Mouse (Mus musculus) gastrocnemius, postnatal 25 days (tissue): Measurements from ENCODE around the gene Ccl22. TPM values are rescaled to one million over a fixed set of nuclear protein-coding genes. Genes with fewer than 3 reads are reported as not detected.
A peak's percentile ranks its signal among the peaks of the same experiment; 100 is the strongest.

ENCODE experiments used
- DNase-seq: peaks from one replicate; pipeline ENCODE4 v3.0.0; 2022
- long read RNA-seq, 2 experiments: library from polyadenylated mRNA; stranded (forward); transcript quantifications; one replicate each; pipeline ENCODE4 v2.0.0; 2021
- total RNA-seq, 2 experiments: library from RNA; stranded (reverse); gene quantifications; 1 replicate in 1 of 2; 2 replicates in 1 of 2; pipeline ENCODE4 v1.2.3; 2021

Gene Ccl22
- not detected for total RNA-seq
- long read RNA-seq, experiment 1, result 0 reads
- long read RNA-seq, experiment 2, result 0 reads

DNA sequence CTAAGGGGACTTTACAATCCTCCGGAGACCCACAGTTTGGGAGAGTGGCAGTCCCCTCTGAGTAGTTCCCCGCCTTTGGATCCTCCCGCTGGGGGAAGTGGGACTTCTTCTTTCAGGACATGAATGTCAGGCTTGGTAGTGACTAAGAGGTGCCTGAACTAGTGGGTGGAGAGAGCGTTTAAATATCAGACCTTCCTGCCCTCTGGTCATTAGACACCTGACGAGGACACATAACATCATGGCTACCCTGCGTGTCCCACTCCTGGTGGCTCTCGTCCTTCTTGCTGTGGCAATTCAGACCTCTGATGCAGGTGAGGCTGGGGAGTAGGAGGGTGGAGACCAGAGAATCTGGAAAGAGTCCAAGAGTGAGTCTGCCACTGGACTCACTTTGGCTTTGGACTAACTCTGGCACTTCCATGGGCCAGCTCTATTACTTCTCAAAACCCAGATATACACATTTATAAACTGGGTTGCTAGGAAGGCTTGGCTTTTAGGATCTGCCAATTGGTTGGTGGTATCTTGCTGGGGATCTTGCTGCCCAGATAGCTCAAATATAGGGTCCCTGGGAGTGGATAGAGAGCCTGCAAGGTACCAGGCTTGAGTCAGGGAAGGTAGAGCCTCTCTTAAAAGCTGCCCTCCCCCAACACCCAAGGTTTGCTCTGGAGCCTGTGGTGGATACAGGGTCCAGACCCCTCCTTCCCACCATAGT is at the start of gene Ccl22:
TSS of gene Ccl22 (plus strand) at position 115 of the 709 bp plus-strand sequence.
- DNase-seq, result no peak

GRCm38 (mm10) chr8:94695994-94696384 is 49.4 kb upstream of the Ccl22 start, which contains the start of gene Pllp:
TSS of gene Pllp (minus strand) at chr8:94696278.
- no peak for DNase-seq

DNA sequence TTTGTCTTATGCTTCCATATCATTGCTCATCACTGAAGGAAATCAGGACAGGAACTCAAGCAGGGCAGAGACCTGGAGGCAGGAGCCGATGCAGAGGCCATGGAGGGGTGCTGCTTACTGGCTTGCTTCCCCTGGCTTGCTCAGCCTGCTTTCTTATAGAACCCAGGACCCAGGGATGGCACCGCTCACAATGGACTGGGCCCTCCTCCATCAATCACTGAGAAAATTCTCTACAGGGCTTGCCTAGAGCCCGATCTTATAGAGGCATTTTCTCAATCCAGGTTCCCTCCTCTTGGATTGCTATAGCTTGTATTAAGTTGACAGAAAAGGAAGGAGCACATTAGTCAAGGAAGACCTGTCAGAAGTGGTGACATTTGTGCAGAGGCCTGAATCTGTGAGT is 48.8 kb upstream of the Ccl22 start:
- DNase-seq, result no peak

DNA sequence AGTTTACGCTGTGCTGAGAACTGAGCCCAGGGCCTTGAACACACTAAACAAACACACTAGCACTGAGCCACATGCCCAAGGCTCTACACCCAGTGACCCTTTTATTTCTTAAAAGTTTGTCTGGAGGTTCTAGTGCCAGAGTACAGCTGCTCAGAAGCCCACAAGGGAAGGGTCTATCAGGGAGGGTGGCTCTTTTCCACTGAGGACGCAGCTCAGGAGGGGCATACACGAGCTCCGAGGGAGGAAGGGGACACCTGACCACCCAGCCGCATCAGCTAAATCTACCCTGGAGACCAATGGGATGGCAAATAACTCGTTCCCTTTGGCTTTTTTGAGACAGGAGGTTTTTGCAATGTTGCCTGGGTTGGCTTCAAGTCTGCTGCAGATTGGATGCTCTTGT is 47.4 kb upstream of the Ccl22 start:
- DNase-seq, result no peak

- no peak for DNase-seq
These were observed 46.0 kb upstream of the Ccl22 start for GRCm38 (mm10) chr8:94699366-94699765.

DNA sequence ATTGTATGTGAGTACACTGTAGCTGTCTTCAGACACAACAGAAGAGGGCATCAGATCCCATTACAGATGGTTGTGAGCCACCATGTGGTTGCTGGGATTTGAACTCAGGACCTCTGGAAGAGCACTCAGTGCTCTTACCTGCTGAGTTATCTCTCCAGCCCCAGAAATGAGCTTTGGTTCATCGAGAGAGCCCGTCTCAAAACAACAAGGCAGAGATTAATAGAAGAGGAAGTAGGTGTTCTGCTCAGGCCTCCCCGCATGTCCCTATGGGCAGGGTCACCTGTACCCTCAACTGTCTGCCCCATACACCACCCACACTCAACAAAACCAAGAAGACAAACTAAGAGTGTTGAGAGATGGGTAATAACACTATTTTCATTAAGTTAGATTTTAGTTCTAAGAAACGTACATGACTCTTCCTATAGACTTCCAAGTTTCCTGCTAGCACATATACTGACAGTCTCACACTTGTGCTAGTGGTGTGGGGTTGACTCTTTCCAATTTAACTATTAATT is 44.9 kb upstream of the Ccl22 start:
- DNase-seq, result no peak

DNA sequence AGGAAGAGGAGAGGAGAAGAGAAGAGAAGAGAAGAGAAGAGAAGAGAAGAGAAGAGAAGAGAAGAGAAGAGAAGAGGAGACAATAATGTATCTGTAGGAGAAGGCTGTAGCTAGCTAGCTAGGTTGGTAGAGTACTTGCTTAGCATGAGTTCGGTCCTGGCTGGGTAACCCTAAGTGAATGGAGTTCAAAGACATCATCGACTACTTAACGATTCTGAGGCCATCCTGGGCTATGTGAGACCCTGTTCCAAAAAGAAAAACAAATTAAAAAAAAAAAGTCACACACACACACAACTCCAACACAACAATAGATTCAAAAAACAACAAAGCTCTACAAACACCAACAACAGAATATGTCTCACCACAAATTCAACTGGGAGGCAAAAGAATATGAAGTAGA is 43.2 kb upstream of the Ccl22 start:
- DNase-seq, result no peak

DNA sequence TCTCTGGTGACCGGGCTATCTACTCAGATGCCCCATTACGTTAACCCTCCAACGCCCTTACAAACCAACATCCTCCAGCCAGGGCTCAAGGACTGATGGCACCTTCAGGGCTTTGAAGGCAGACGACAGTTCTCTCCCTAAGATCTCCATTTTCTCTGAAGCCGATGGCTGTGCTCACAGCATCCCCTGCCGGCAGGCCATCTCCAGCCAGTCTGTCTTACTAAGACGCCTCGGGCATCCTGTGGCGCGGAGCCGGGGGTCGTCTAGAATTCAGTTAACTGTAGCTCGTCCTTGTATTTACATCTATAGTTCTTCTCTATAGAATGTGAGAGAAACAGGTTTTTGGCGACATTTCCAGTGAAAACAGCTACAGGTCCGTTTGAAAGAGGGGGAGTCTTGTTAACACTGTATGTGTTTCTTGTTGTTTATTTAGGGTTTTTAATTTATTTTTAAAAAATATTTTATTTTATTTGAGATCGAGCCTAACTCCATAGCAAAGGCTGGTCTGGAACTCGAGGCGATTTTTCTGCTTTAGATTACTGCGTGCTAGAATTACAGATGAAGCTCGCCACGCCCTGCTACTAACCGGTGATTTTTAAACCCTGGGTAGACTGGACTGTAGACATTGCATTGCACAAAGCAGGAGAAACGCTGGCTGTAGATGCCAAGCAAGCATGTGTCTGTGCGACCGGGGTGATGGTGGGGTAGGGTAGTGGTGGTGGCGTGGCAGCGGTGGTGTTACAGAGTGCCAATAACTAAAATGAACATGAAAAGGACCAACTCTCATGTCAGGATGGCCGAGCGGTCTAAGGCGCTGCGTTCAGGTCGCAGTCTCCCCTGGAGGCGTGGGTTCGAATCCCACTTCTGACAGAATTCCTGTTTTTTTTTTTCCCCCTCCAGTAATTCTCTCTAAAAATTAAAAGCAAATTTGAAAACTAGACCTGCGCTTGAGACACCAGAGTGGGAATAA is 42.3 kb upstream of the Ccl22 start:
- DNase-seq, result peak; percentile 68

- peak; percentile 89 for DNase-seq
These were observed 41.3 kb upstream of the Ccl22 start for GRCm38 (mm10) chr8:94703972-94704668.

GRCm38 (mm10) chr8:94704669-94704984 is 40.8 kb upstream of the Ccl22 start:
- no peak for DNase-seq

DNA sequence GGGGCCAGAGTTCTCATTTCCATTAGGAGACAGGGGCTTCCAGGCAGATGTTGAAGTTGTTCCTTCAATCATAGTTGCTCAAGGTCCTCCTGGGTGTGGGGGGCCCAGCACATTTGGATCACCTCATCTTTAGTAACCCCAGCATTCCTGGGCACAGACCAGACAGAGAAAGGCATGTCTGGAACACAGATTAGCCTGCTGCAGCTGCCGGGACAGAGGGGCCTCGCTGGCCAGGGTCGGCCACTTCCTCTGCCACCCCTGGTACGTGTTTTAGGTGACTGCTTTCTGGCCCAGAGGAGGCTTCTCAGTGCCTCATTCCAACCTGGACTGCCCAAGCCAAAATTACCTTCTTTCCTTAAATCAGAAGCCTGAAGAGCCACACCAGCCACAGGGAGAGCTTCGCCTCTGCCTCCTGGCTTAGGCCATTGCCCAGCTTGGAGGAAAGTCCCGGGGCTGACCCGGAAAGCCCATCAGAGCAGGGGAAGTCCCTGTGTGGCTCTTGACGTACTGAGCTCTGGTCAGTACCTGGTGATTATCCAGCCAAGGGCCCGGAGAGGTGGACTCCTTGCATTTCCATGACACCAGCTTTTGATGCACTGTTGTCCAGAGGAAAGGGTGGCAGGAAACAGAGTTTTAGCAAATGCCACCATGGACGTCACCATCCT is 39.7 kb upstream of the Ccl22 start:
- no peak for DNase-seq

DNA sequence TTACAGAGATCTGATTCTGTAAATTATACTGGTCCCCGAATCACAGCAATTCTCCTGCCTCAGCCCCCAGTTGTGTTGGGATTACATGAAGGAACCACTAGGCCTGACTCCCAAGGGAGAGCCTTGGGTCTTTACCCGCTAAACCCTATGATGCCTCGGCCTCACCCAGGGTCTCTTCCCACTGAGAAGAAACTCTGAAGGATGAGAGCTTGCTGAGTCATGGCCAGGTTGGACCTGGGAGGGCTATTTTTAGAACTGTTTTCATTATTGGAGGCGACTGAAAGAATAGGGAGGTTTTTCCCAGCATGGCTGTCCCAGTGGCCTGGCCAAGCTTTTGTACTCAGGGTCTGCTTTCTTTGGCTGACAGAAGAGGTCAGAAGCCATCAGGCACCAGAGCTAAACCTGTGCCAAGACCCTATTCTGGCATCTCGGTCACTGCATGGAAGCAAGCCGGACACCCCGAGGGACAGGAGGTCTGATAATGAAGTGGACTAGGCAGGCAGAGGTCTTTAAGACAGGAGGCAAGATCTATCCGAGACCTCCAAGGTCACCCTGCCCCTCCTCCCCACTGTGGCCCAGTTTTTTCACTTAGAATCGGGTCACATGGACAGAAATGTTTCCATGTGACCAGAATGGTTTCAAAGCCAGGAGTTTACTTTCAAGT is 38.5 kb upstream of the Ccl22 start:
- DNase-seq, result no peak

DNA sequence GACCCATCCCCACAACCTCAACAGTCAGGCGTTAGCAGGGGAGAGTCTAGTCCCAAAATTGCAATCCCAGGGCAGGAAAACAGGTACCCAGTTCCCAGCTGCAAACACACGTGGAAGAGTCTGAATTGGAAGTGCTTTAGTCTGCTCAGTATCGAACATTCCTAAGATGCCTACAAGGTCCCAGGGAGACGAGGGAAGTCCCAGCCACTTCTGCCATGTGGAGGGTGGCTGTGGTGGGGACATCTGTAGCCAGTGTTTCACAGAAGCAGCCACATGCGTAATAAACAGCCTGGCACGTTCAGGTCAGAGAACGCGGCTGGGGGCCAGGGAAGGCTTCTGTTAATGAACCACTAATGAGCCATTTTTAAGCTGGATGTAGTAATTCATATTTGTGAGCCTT is 35.1 kb upstream of the Ccl22 start:
- DNase-seq, result no peak

DNA sequence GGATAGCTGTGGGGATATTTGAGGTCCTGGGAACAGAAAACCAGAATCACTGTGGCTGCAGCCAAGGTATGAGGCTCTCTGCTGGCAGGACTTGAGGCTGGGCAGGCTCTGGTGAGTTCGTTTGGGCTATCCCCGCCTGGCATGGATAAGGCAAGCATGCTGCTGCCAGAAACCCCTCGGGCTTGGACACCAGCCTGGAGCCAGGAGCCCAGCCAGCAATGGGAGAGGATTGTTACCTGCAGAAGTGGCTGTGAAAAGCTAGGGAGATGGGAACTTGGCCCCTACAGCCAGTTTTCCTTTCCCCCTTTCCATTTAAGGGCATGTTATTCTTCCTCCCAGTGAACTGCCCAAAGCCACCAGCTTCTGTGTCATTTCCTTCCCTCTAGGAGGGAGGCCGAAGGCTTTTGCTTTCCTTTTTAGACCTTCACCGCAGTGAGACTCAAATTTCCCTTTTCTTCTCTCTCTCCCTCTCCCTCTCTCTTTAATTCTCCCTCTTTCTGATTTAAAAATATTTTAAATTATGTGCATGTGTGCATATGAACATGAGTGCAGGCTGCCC is 34.2 kb upstream of the Ccl22 start:
- no peak for DNase-seq

DNA sequence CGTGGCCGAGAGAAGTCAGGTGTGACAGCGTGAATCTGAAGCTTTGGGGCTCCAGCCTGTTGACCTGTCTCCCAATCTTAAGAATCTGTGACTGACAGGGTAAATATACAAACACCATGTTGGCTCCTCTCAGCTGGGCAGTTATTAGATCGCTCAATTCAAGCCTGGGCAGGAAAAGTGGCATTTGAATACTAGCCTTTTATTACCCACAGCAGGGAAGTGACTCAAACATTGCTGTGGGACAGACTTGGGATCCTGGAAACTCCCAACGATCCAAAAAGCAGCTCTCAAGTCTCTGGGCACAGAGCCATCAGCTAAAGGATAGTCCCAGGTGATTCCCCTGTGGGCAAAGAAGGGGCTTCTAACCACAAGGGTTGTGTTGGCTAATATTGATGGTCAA is 30.8 kb upstream of the Ccl22 start:
- no peak for DNase-seq

- DNase-seq, result no peak
These were observed 29.5 kb upstream of the Ccl22 start for GRCm38 (mm10) chr8:94715871-94716270.

DNA sequence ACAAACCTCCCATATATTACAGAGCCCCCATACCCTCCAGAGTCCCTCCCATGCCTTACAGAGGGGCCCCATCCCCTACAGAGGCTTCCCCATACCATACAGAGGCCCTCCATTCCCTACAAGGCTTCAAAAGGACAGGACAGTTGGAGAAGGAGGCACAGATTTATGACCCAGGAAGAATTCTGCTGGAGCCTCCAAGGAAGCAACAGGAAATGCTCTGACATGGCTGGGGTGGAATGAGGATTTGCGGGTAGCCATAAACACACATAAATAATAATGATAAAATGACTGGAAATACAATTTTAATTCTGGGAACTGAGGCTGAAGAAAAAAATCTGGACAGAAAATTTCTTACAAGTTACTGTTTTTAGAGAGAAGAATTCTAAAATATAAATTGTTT is 28.5 kb upstream of the Ccl22 start:
- no peak for DNase-seq

- no peak for DNase-seq
These were observed 19.4 kb upstream of the Ccl22 start for GRCm38 (mm10) chr8:94725998-94726397.

- DNase-seq, result no peak
These were observed 16.1 kb upstream of the Ccl22 start for GRCm38 (mm10) chr8:94729301-94729700.

DNA sequence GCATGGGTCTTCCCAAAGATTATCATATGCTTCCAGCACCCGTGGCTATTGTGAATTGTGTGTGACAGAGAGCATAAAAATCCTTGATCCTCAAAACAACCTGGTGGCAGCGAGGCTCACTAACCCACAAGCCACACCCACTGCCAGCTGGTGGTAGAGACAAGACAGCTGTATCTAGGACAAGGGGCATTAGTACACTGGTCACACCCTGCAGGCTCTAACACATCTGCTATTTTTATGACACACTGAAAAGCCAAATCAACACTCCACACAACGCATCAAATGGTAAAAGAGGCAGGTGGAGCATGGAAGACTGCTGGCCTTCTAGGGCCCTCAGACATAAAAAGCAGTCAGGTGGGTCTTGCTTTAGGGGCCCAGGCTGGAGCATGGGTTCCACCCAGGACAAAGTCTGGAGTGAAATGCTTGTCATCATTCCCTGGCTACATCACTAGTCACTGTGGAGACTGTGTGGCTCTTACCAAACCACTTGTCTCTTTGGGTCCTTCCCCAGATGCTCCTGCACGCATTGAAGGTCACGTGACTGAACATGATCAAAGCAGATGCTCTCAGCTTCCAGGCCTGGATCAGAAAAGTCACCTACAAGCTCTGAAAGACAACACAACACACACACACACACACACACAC is 11.4 kb upstream of the Ccl22 start:
- no peak for DNase-seq
